Mouse (Mus musculus) neural tube, embryonic 12.5 days (tissue): ENCODE data around the gene Filip1l. TPM values are rescaled to one million over a fixed set of nuclear protein-coding genes. Genes with fewer than 3 reads are reported as not detected.

Experiments
- ATAC-seq: fragments of 200-750 bp; cut with Nextera tagmentation; 2 replicates; pipeline ENCODE4 v1.8.0; 2017; ENCODE audit warnings: low read depth, mild to moderate bottlenecking, moderate TSS enrichment, moderate library complexity; ENCODE audit not compliant: low FRiP score
- H3K27ac ChIP-seq: fragments of 300-500 bp; sonication (generic); 2 replicates; pipeline ENCODE4 v1.5.1; 2016
- H3K27me3 ChIP-seq: fragments of 300-500 bp; sonication (generic); replicated peaks from 2 replicates; pipeline ENCODE4 v1.6.1; 2016; ENCODE audit warnings: mild to moderate bottlenecking
- H3K36me3 ChIP-seq: fragments of 300-500 bp; sonication (generic); 2 replicates; pipeline ENCODE4 v1.6.1; 2016; ENCODE audit warnings: mild to moderate bottlenecking
- H3K4me1 ChIP-seq: fragments of 300-500 bp; sonication (generic); 2 replicates; pipeline ENCODE4 v1.6.1; 2016
- H3K4me2 ChIP-seq: fragments of 300-500 bp; sonication (generic); replicated peaks from 2 replicates; pipeline ENCODE4 v1.6.1; 2016; ENCODE audit warnings: mild to moderate bottlenecking
- H3K4me3 ChIP-seq: fragments of 300-500 bp; sonication (generic); 2 replicates; pipeline ENCODE4 v1.5.1; 2016
- H3K9ac ChIP-seq: fragments of 300-500 bp; sonication (generic); 2 replicates; pipeline ENCODE4 v1.6.1; 2016; ENCODE audit warnings: mild to moderate bottlenecking
- H3K9me3 ChIP-seq: fragments of 300-500 bp; sonication (generic); 2 replicates; pipeline ENCODE4 v1.6.1; 2016; ENCODE audit warnings: mild to moderate bottlenecking
- WGBS: fragments of 180-500 bp; shearing (Covaris S2); methylation state at CpG from one replicate; pipeline ENCODE4 v1.1.7; 2016; 5-methylcytosine and 5-hydroxymethylcytosine counted together
- polyA plus RNA-seq: library from polyadenylated mRNA; unstranded; fragments of >200 nt; fragmentation: Nextera tagmentation; extraction: Ambion mirVana; gene quantifications from 2 replicates; pipeline ENCODE4 v1.2.1, GENCODE M21; 2016

Gene Filip1l
- polyA plus RNA-seq, 1 experiment from 2014 or later: 8.5 TPM

GRCm38 (mm10) chr16:57551617-57552016, 198.7 kb downstream of the Filip1l start:
- Histone ChIP-seq H3K4me2 (no peak overlapping the region), H3K4me3 (no peak overlapping the region), H3K4me1 (no peaks in the 10 kb centered on the region), H3K36me3 (no peaks in the 10 kb centered on the region), H3K27ac (no peak overlapping the region), H3K27me3 (no peaks in the 10 kb centered on the region), H3K9me3 (no peaks in the 10 kb centered on the region), H3K9ac (no peak overlapping the region)
- WGBS: 70% methylated on average over 2 of the region's 2 CpGs
- no peak for ATAC-seq

GRCm38 (mm10) chr16:57552709-57553108, 199.8 kb downstream of the Filip1l start:
- WGBS: 88% methylated on average over 5 of the region's 5 CpGs
- Histone ChIP-seq H3K4me3 (no peak overlapping the region), H3K9ac (no peak overlapping the region), H3K4me2 (no peak overlapping the region), H3K27ac (no peak overlapping the region), H3K27me3 (no peaks in the 10 kb centered on the region), H3K36me3 (no peaks in the 10 kb centered on the region), H3K4me1 (no peaks in the 10 kb centered on the region), H3K9me3 (no peaks in the 10 kb centered on the region)
- no peak for ATAC-seq

GRCm38 (mm10) chr16:57553235-57553634, 200.3 kb downstream of the Filip1l start:
- H3K27me3 ChIP-seq: no peaks in the 10 kb centered on the region

GRCm38 (mm10) chr16:57554886-57555400, 202.1 kb downstream of the Filip1l start:
- Histone ChIP-seq H3K27ac (no peak overlapping the region), H3K36me3 (no peaks in the 10 kb centered on the region), H3K4me3 (no peak overlapping the region), H3K27me3 (no peaks in the 10 kb centered on the region), H3K9me3 (no peaks in the 10 kb centered on the region), H3K9ac (no peak overlapping the region), H3K4me2 (no peak overlapping the region), H3K4me1 (no peaks in the 10 kb centered on the region)
- WGBS: 72% methylated on average over 6 of the region's 6 CpGs
- ATAC-seq: no peak

More at GRCm38 (mm10) chr16:57553235-57553634, 200.3 kb downstream of the Filip1l start:
- no peaks in the 10 kb centered on the region for H3K4me1 ChIP-seq
- H3K4me2 ChIP-seq: no peak overlapping the region
- H3K27ac ChIP-seq: no peak overlapping the region
- H3K9ac ChIP-seq: no peak overlapping the region
- no peak for ATAC-seq
- H3K9me3 ChIP-seq: no peaks in the 10 kb centered on the region
- no peaks in the 10 kb centered on the region for H3K36me3 ChIP-seq
- no peak overlapping the region for H3K4me3 ChIP-seq

GRCm38 (mm10) chr16:57555667-57556066, 202.8 kb downstream of the Filip1l start:
- H3K4me2 ChIP-seq: no peak overlapping the region
- no peaks in the 10 kb centered on the region for H3K36me3 ChIP-seq
- no peak overlapping the region for H3K27ac ChIP-seq
- H3K9ac ChIP-seq: no peak overlapping the region
- ATAC-seq: no peak
- no peak overlapping the region for H3K4me3 ChIP-seq
- WGBS: 80% methylated on average over 4 of the region's 4 CpGs
- H3K4me1 ChIP-seq: no peaks in the 10 kb centered on the region
- no peaks in the 10 kb centered on the region for H3K27me3 ChIP-seq
- no peaks in the 10 kb centered on the region for H3K9me3 ChIP-seq

GRCm38 (mm10) chr16:57556244-57556643, 203.4 kb downstream of the Filip1l start:
- 95% methylated on average over 2 of the region's 2 CpGs for WGBS
- no peak overlapping the region for H3K27ac ChIP-seq
- no peak overlapping the region for H3K4me3 ChIP-seq
- ATAC-seq: no peak
- no peak overlapping the region for H3K4me2 ChIP-seq
- no peak overlapping the region for H3K9ac ChIP-seq
- H3K27me3 ChIP-seq: no peaks in the 10 kb centered on the region
- no peaks in the 10 kb centered on the region for H3K4me1 ChIP-seq
- H3K9me3 ChIP-seq: no peaks in the 10 kb centered on the region
- H3K36me3 ChIP-seq: no peaks in the 10 kb centered on the region

- no peaks in the 10 kb centered on the region for H3K4me1 ChIP-seq
- no peaks in the 10 kb centered on the region for H3K36me3 ChIP-seq
- H3K9me3 ChIP-seq: no peaks in the 10 kb centered on the region
- no peak for ATAC-seq
- H3K27ac ChIP-seq: no peak overlapping the region
- 95% methylated on average over 3 of the region's 3 CpGs for WGBS
- H3K4me2 ChIP-seq: no peak overlapping the region
- no peak overlapping the region for H3K9ac ChIP-seq
- H3K4me3 ChIP-seq: no peak overlapping the region
- H3K27me3 ChIP-seq: no peaks in the 10 kb centered on the region
Observed at GRCm38 (mm10) chr16:57558258-57558657, 205.4 kb downstream of the Filip1l start.

GRCm38 (mm10) chr16:57560185-57560584, 207.3 kb downstream of the Filip1l start:
- Histone ChIP-seq H3K9ac (no peak overlapping the region), H3K4me2 (no peak overlapping the region), H3K4me3 (no peak overlapping the region), H3K9me3 (no peaks in the 10 kb centered on the region), H3K27me3 (no peaks in the 10 kb centered on the region), H3K36me3 (no peaks in the 10 kb centered on the region), H3K27ac (no peak overlapping the region), H3K4me1 (no peaks in the 10 kb centered on the region)
- 95% methylated on average over 1 of the region's 1 CpGs for WGBS
- no peak for ATAC-seq

- ATAC-seq: no peak
- Histone ChIP-seq H3K4me2 (no peak overlapping the region), H3K4me3 (no peak overlapping the region), H3K4me1 (no peaks in the 10 kb centered on the region), H3K9ac (no peak overlapping the region), H3K9me3 (no peaks in the 10 kb centered on the region), H3K36me3 (no peaks in the 10 kb centered on the region), H3K27me3 (no peaks in the 10 kb centered on the region), H3K27ac (no peak overlapping the region)
- WGBS: 85% methylated on average over 3 of the region's 3 CpGs
Observed at GRCm38 (mm10) chr16:57563453-57563852, 210.6 kb downstream of the Filip1l start.

GRCm38 (mm10) chr16:57564807-57565206, 211.9 kb downstream of the Filip1l start:
- no peak for ATAC-seq
- WGBS: 66% methylated on average over 1 of the region's 1 CpGs
- Histone ChIP-seq H3K4me2 (no peak overlapping the region), H3K4me1 (no peaks in the 10 kb centered on the region), H3K9me3 (no peaks in the 10 kb centered on the region), H3K9ac (no peak overlapping the region), H3K36me3 (no peaks in the 10 kb centered on the region), H3K4me3 (no peak overlapping the region), H3K27me3 (no peaks in the 10 kb centered on the region), H3K27ac (no peak overlapping the region)

GRCm38 (mm10) chr16:57566215-57566614, 213.3 kb downstream of the Filip1l start:
- no peak overlapping the region for H3K9ac ChIP-seq
- H3K27me3 ChIP-seq: no peaks in the 10 kb centered on the region
- no peaks in the 10 kb centered on the region for H3K4me1 ChIP-seq
- H3K27ac ChIP-seq: no peak overlapping the region
- 0 out of 2 replicates have a peak, but pooled peaks cover 3% of the 10 kb centered on the region for H3K36me3 ChIP-seq
- H3K4me2 ChIP-seq: no peak overlapping the region
- no peak overlapping the region for H3K4me3 ChIP-seq
- no peaks in the 10 kb centered on the region for H3K9me3 ChIP-seq
- no peak for ATAC-seq
- WGBS: 88% methylated on average over 3 of the region's 3 CpGs

- H3K9me3 ChIP-seq: no peaks in the 10 kb centered on the region
- H3K4me3 ChIP-seq: no peak overlapping the region
- 93% methylated on average over 7 of the region's 7 CpGs for WGBS
- no peaks in the 10 kb centered on the region for H3K4me1 ChIP-seq
- H3K9ac ChIP-seq: no peak overlapping the region
- no peak overlapping the region for H3K27ac ChIP-seq
- ATAC-seq: no peak
- 0 out of 2 replicates have a peak, but pooled peaks cover 3% of the 10 kb centered on the region for H3K36me3 ChIP-seq
- H3K4me2 ChIP-seq: no peak overlapping the region
- no peaks in the 10 kb centered on the region for H3K27me3 ChIP-seq
Observed at GRCm38 (mm10) chr16:57568648-57569404, 215.9 kb downstream of the Filip1l start.

- no peak for ATAC-seq
- WGBS: 90% methylated on average over 5 of the region's 5 CpGs
- H3K36me3 ChIP-seq: 0 out of 2 replicates have a peak, but pooled peaks cover 3% of the 10 kb centered on the region
- no peak overlapping the region for H3K9ac ChIP-seq
- no peak overlapping the region for H3K27ac ChIP-seq
- H3K9me3 ChIP-seq: no peaks in the 10 kb centered on the region
- H3K27me3 ChIP-seq: no peaks in the 10 kb centered on the region
- H3K4me2 ChIP-seq: no peak overlapping the region
- H3K4me3 ChIP-seq: no peak overlapping the region
- no peaks in the 10 kb centered on the region for H3K4me1 ChIP-seq
Observed at GRCm38 (mm10) chr16:57570789-57571311, 218.0 kb downstream of the Filip1l start.
